Mouse (Mus musculus) embryo, embryonic 11 days (tissue): ENCODE measurements around the gene Lingo2.

Experiments
- DNase-seq: peaks from one replicate; pipeline ENCODE4 v3.0.0-alpha.2; 2015

The Lingo2 gene

GRCm38 (mm10) chr4:36540664-36541360 lies 410.7 kb downstream of the Lingo2 start:
- no peak for DNase-seq

- DNase-seq = no peak
Measured at GRCm38 (mm10) chr4:36533895-36534294, 417.7 kb downstream of the Lingo2 start.

- DNase-seq = no peak
Measured at GRCm38 (mm10) chr4:36490255-36490654, 461.3 kb downstream of the Lingo2 start.

GRCm38 (mm10) chr4:36435211-36435610 lies 516.3 kb downstream of the Lingo2 start:
- DNase-seq = no peak

GRCm38 (mm10) chr4:36426192-36426591 lies 525.4 kb downstream of the Lingo2 start:
- DNase-seq = no peak

GRCm38 (mm10) chr4:36407350-36407749 lies 544.2 kb downstream of the Lingo2 start:
- DNase-seq = no peak

- no peak for DNase-seq
Measured at GRCm38 (mm10) chr4:36368925-36369324, 582.6 kb downstream of the Lingo2 start.

GRCm38 (mm10) chr4:36354401-36354800 lies 597.1 kb downstream of the Lingo2 start:
- no peak for DNase-seq

GRCm38 (mm10) chr4:36331741-36332140 lies 619.8 kb downstream of the Lingo2 start:
- no peak for DNase-seq

GRCm38 (mm10) chr4:36325603-36326002 lies 625.9 kb downstream of the Lingo2 start:
- DNase-seq = no peak

- no peak for DNase-seq
Measured at GRCm38 (mm10) chr4:36313067-36313466, 638.5 kb downstream of the Lingo2 start.

GRCm38 (mm10) chr4:36311431-36311830 lies 640.1 kb downstream of the Lingo2 start:
- DNase-seq = no peak

GRCm38 (mm10) chr4:36305228-36305627 lies 646.3 kb downstream of the Lingo2 start:
- DNase-seq = no peak

- no peak for DNase-seq
Measured at GRCm38 (mm10) chr4:36289701-36290053, 661.9 kb downstream of the Lingo2 start.

GRCm38 (mm10) chr4:36288813-36289700 lies 662.5 kb downstream of the Lingo2 start:
- peak; percentile 78 for DNase-seq

GRCm38 (mm10) chr4:36262436-36263169 lies 688.9 kb downstream of the Lingo2 start:
- DNase-seq = no peak

- DNase-seq = peak; percentile 1
Measured at GRCm38 (mm10) chr4:36186231-36186922, 765.2 kb downstream of the Lingo2 start.

- DNase-seq = no peak
Measured at GRCm38 (mm10) chr4:36183643-36184042, 767.9 kb downstream of the Lingo2 start.

GRCm38 (mm10) chr4:36170099-36170498 lies 781.4 kb downstream of the Lingo2 start:
- DNase-seq = no peak

- no peak for DNase-seq
Measured at GRCm38 (mm10) chr4:36131341-36131740, 820.2 kb downstream of the Lingo2 start.

- DNase-seq = no peak
Measured at GRCm38 (mm10) chr4:36095482-36095881, 856.1 kb downstream of the Lingo2 start.

- DNase-seq = peak; percentile 3
Measured at GRCm38 (mm10) chr4:36081095-36081852, 870.3 kb downstream of the Lingo2 start.
